Mouse (Mus musculus): ENCODE results near the gene 1700010B08Rik. TPM values are rescaled to one million over a fixed set of nuclear protein-coding genes. Genes with fewer than 3 reads are reported as not detected.
"Not testable (repeated sequence)": the region's sequence is repeated elsewhere in the genome, so short reads cannot be mapped to it uniquely, and the experiment has no call there.

1700010B08Rik gene
- not detected in 2 replicates for polyA plus RNA-seq (2015; fragmentation: Nextera tagmentation; extraction: Ambion mirVana)

DNA sequence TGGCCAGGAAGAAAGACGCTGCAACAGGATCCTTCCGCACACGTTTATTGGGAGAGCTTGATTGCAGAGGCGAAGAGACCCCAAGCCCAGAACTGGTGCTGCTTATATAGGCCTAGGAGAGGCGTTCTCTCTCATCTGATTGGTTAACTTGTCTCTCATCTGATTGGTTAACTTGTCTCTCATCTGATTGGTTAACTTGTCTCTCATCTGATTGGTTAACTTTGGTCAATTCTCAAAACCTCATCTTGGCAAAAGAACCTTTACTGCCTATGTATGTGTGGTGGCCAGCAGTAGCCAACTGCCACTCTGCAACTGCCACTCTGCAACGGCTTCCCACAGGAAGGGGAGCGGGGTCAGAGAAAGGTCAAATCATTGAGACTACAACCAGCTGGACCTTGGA, at the start of gene 1700010B08Rik:
1700010B08Rik (plus strand) TSS at position 301 of the 400 bp plus-strand sequence.
- WGBS: 82% methylated on average over 6 of the region's 7 CpGs
- ATAC-seq (ENCODE audit: insufficient number of reproducible peaks, low FRiP score, low TSS enrichment, low read depth); H3K4me2 ChIP-seq (replicated peaks): not testable (repeated sequence)

DNA sequence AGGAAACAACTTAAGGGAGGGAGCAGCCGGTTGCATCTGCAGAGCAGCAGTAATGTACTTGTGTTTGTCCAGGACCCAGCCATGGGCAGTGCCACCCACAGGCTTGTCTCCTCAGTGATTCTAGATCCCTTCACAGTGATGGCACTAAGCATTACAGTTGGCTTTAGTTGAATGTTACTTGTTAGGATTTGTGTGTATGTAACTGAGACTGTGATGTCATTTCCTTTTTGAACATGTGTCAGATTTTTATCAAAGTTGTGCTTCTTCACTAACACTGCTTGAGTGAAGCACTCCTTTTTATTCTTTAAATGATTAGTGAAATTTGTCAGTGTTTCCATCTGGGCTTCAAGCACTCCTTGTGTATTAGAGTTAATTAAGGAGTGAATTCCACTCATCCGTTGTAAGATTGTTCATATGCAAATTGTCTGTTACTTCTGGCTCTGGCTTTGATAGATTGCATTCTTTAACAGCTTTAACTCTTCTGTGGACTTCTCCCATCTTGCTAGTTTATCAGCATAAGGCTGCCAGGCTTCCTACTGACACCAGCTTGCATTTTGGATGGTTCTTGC, 46.8 kb upstream of the 1700010B08Rik start:
- Histone ChIP-seq H3K9me3 (replicated peaks) (no peaks in the 10 kb centered on the region), H3K4me3 (replicated peaks) (no peak overlapping the region), H3K9ac (no peak overlapping the region), H3K27me3 (no peaks in the 10 kb centered on the region), H3K36me3 (0 out of 2 replicates have a peak, but pooled peaks cover 10% of the 10 kb centered on the region), H3K4me2 (replicated peaks) (no peak overlapping the region), H3K27ac (replicated peaks) (no peak overlapping the region), H3K4me1 (0 out of 2 replicates have a peak, but pooled peaks cover 13% of the 10 kb centered on the region)
- ATAC-seq (ENCODE audit: insufficient number of reproducible peaks, low FRiP score, low TSS enrichment, low read depth): no peak
- WGBS: 73% methylated on average over 2 of the region's 2 CpGs

More for the DNA sequence above, at the start of gene 1700010B08Rik:
- H3K4me3 ChIP-seq (replicated peaks); H3K9ac ChIP-seq; H3K27me3 ChIP-seq; H3K4me1 ChIP-seq; H3K9me3 ChIP-seq (replicated peaks); H3K36me3 ChIP-seq; H3K27ac ChIP-seq (replicated peaks): not testable (repeated sequence)

DNA sequence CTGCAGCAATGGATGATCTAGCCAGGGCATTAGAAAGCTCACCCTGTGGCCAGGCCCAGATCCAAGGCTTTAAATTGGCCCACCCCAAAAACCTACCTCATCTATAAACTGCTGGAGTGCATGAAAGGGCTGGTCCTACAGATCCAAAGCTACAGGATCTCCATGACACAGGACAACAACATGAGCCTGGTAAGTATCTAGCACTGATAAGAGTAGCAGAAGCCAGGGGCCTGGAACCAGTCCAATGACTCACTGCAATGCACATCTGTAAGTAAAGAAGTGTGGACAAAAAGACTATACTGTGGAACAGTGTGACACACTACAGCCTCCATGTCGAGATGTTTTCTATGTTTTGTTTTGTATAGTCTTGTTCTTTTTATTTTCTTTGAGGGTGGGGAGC, 45.7 kb upstream of the 1700010B08Rik start:
- H3K9me3 ChIP-seq (replicated peaks): no peaks in the 10 kb centered on the region
- H3K4me1 ChIP-seq: 0 out of 2 replicates have a peak, but pooled peaks cover 14% of the 10 kb centered on the region
- no peaks in the 10 kb centered on the region for H3K27me3 ChIP-seq
- H3K4me2 ChIP-seq (replicated peaks): no peak overlapping the region
- WGBS: 80% methylated on average over 1 of the region's 1 CpGs
- 0 out of 2 replicates have a peak, but pooled peaks cover 10% of the 10 kb centered on the region for H3K36me3 ChIP-seq
- no peak overlapping the region for H3K9ac ChIP-seq
- ATAC-seq (ENCODE audit: insufficient number of reproducible peaks, low FRiP score, low TSS enrichment, low read depth): no peak
- no peak overlapping the region for H3K27ac ChIP-seq (replicated peaks)
- H3K4me3 ChIP-seq (replicated peaks): no peak overlapping the region

DNA sequence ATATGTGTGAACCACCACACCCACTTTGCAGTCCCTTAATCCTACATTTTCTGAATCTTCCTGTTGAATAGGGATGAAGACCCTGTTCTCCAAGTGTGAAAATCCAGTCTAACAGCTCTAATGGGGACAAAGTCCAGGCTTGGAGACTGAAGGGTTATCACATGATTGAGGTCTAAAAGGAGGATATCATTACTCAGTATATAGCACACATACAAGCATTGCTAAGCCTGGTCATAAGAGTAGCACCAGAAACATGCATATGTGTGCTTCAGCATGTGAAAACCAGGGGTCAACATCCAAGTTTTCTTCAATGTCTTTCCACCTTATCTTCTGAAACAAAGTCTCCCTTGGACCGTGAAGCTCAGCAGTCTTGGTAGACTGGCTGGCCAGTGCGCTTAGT, 40.6 kb upstream of the 1700010B08Rik start:
- WGBS: 88% methylated on average over 2 of the region's 2 CpGs
- Histone ChIP-seq H3K27ac (replicated peaks) (no peak overlapping the region), H3K4me1 (0 out of 2 replicates have a peak, but pooled peaks cover 11% of the 10 kb centered on the region), H3K36me3 (peaks cover 10% of the 10 kb centered on the region), H3K9me3 (replicated peaks) (no peaks in the 10 kb centered on the region), H3K9ac (no peak overlapping the region), H3K4me2 (replicated peaks) (no peak overlapping the region), H3K27me3 (no peaks in the 10 kb centered on the region), H3K4me3 (replicated peaks) (no peak overlapping the region)
- ATAC-seq (ENCODE audit: insufficient number of reproducible peaks, low FRiP score, low TSS enrichment, low read depth): no peak

DNA sequence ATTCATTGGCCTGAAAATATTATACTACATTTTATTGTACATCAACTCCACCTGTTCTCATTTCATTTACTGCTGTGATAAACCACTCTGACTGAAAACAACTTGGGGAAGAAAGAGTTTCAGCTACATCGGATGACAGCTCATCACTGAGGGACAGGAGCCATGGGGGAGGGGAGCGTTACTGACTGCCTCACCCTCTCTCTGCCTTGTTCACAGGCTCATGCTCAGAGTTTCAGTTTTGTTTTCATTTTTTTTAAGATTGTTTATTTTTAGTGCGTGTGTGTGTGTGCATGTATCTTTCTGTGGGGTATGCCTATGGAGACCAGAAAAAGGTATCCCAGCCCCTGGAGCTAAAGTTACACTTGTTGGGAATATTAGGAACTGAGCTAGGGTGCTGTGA, 40.0 kb upstream of the 1700010B08Rik start:
- Histone ChIP-seq H3K36me3 (peaks cover 8% of the 10 kb centered on the region), H3K9ac (no peak overlapping the region), H3K4me3 (replicated peaks) (no peak overlapping the region), H3K4me2 (replicated peaks) (no peak overlapping the region), H3K9me3 (replicated peaks) (no peaks in the 10 kb centered on the region), H3K27ac (replicated peaks) (no peak overlapping the region), H3K4me1 (0 out of 2 replicates have a peak, but pooled peaks cover 11% of the 10 kb centered on the region), H3K27me3 (no peaks in the 10 kb centered on the region)
- 64% methylated on average over 3 of the region's 3 CpGs for WGBS
- ATAC-seq (ENCODE audit: insufficient number of reproducible peaks, low FRiP score, low TSS enrichment, low read depth): no peak

DNA sequence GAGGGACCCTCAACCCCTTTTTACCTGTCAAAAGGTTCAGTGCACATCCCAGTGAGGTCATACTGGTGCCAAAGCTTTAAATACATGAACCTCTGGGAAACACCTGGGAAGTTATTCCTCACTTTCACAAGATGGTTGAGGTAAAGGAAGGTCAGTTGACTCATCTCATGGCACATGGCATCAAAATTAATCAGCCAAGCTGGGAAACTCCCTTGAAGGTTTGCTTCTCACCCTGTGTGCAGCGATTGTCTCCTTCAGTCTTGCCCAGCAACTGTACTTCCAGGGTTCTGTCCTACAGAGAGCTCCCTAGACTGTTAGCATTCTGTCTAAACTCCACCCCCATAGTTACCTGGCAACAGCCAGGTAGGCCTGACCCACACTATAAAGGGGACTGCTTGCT, 39.1 kb upstream of the 1700010B08Rik start:
- no peaks in the 10 kb centered on the region for H3K27me3 ChIP-seq
- no peak overlapping the region for H3K4me2 ChIP-seq (replicated peaks)
- no peak overlapping the region for H3K4me3 ChIP-seq (replicated peaks)
- peaks cover 10% of the 10 kb centered on the region for H3K36me3 ChIP-seq
- H3K4me1 ChIP-seq: 0 out of 2 replicates have a peak, but pooled peaks cover 11% of the 10 kb centered on the region
- no peak overlapping the region for H3K27ac ChIP-seq (replicated peaks)
- ATAC-seq (ENCODE audit: insufficient number of reproducible peaks, low FRiP score, low TSS enrichment, low read depth): no peak
- H3K9me3 ChIP-seq (replicated peaks): no peaks in the 10 kb centered on the region
- WGBS: 69% methylated on average over 1 of the region's 1 CpGs
- no peak overlapping the region for H3K9ac ChIP-seq

DNA sequence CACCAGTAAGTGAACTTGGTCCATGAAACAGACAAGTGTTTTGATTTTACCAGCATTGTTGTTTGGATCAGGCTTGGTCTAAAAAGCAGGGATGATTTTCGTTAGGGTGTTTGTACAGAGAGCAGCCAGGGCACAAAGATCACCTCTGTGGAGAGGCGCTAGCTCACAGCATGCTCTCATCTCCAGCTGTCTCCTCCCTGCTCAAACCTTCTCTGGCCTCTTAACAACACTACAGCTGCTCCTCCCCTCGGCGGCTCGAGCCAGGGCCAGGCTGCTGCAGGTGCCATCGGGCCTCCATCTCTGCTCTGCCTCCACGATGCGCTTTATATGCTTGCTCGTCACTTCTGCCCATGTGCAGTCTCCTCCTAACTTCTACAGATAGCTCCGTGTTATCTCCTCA, 36.4 kb upstream of the 1700010B08Rik start:
- Histone ChIP-seq H3K27me3 (no peaks in the 10 kb centered on the region), H3K4me1 (peaks cover 6% of the 10 kb centered on the region; the same call in 1 of the 2 replicates), H3K27ac (replicated peaks) (no peak overlapping the region), H3K4me3 (replicated peaks) (no peak overlapping the region), H3K9me3 (replicated peaks) (no peaks in the 10 kb centered on the region), H3K4me2 (replicated peaks) (no peak overlapping the region), H3K9ac (no peak overlapping the region), H3K36me3 (peaks cover 10% of the 10 kb centered on the region)
- no peak for ATAC-seq (ENCODE audit: insufficient number of reproducible peaks, low FRiP score, low TSS enrichment, low read depth)
- WGBS: 81% methylated on average over 10 of the region's 10 CpGs

DNA sequence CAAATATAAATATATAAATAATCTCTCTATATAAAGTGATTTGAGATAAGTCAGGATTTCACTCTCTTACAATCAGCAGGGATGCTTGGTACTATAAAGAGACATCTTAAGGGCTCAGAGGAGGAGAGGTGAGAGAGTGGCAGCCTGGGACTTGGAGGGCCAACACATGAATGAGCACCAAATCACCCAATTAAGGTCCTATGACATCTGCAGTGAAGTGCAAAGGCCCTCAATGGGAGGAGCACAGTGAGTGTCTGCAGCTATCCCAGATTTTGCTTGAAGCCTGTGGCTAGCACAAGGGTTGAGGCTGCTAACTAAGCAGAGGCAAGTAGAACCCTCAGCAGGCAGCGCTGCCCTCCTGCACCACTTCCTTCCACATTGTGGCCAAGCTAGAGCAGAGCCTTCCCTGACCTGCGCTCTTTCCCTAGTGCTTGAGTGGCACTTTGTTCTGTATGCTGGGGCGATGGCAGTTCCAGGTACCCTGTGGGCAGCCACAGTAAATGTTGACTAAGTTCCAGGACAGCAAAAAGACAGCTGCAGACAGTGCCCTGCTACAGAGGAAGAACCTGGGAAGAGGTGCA, 33.3 kb upstream of the 1700010B08Rik start:
- H3K4me2 ChIP-seq (replicated peaks): no peak overlapping the region
- peaks cover 22% of the 10 kb centered on the region for H3K36me3 ChIP-seq
- no peaks in the 10 kb centered on the region for H3K9me3 ChIP-seq (replicated peaks)
- no peaks in the 10 kb centered on the region for H3K27me3 ChIP-seq
- 89% methylated on average over 3 of the region's 3 CpGs for WGBS
- peaks cover 6% of the 10 kb centered on the region; the same call in 1 of the 2 replicates for H3K4me1 ChIP-seq
- no peak overlapping the region for H3K4me3 ChIP-seq (replicated peaks)
- H3K27ac ChIP-seq (replicated peaks): no peak overlapping the region
- ATAC-seq (ENCODE audit: insufficient number of reproducible peaks, low FRiP score, low TSS enrichment, low read depth): no peak
- no peak overlapping the region for H3K9ac ChIP-seq

DNA sequence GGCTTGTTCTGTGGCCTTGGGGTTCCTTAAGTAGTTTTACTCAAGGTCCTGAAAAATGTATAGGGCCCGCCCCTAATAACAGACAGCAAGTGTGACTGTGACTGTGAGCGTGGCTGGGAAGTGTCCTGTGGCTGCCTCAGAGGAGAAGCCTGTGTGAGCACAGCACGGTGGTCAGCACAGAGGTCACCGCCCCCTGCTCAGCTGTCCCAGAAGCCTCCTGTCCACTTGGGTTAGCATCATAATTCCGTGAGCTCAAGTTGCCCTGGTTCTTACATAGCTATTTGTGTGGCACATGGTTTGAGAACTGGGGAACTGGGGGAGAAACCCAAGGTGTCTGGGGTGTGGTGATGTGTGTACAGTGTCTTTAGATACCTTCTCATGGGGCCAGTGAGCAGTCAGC, 31.9 kb upstream of the 1700010B08Rik start:
- H3K36me3 ChIP-seq: peaks cover 31% of the 10 kb centered on the region
- peaks cover 6% of the 10 kb centered on the region; the same call in 1 of the 2 replicates for H3K4me1 ChIP-seq
- H3K4me3 ChIP-seq (replicated peaks): no peak overlapping the region
- 79% methylated on average over 5 of the region's 5 CpGs for WGBS
- H3K27me3 ChIP-seq: no peaks in the 10 kb centered on the region
- H3K27ac ChIP-seq (replicated peaks): no peak overlapping the region
- no peak overlapping the region for H3K4me2 ChIP-seq (replicated peaks)
- H3K9me3 ChIP-seq (replicated peaks): no peaks in the 10 kb centered on the region
- ATAC-seq (ENCODE audit: insufficient number of reproducible peaks, low FRiP score, low TSS enrichment, low read depth): no peak
- H3K9ac ChIP-seq: no peak overlapping the region

DNA sequence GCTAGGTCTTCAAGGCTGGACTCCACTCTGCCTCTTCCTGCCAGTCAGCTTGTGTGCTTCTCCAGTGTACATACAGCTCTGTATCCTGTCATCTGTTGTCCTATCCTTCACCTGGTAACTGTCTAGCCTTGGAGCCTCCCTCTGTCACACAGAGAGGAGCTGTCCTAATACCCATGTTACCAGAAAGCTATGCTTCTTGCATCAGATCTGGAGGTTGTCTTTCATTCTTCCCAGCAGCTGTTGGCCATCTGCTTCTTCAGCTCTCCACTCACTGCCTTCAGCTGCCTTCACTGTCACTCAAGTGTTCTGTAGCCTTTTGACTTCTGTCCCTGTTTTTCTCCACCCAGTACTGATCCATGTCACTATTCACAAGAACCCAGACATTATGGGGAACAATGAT, 29.4 kb upstream of the 1700010B08Rik start:
- ATAC-seq (ENCODE audit: insufficient number of reproducible peaks, low FRiP score, low TSS enrichment, low read depth): no peak
- H3K4me3 ChIP-seq (replicated peaks): no peak overlapping the region
- no peaks in the 10 kb centered on the region for H3K9me3 ChIP-seq (replicated peaks)
- no peak overlapping the region for H3K4me2 ChIP-seq (replicated peaks)
- H3K36me3 ChIP-seq: peaks cover 31% of the 10 kb centered on the region
- H3K9ac ChIP-seq: no peak overlapping the region
- no peaks in the 10 kb centered on the region for H3K27me3 ChIP-seq
- peaks cover 6% of the 10 kb centered on the region; the same call in 1 of the 2 replicates for H3K4me1 ChIP-seq
- H3K27ac ChIP-seq (replicated peaks): no peak overlapping the region

DNA sequence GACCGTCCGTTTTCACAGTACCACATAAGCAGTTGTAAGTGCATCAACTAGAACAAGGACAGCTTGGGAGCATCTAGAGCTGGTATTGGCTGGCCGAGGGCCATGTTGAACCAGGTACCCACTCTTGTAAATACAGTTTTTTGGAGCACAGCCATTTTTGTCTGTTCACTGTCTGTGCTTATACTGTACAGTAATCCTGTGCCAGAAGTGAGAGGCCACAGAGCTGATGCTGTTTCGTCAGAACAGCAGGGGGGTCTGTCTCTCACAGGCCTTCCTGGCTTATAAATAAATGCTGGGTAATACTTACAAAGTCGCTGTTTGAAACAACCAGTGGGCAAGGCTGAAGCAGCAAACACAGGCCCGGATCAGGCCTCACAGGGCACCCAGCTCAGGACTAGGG, 27.5 kb upstream of the 1700010B08Rik start:
- Histone ChIP-seq H3K36me3 (peaks cover 47% of the 10 kb centered on the region), H3K9ac (no peak overlapping the region), H3K4me1 (no peaks in the 10 kb centered on the region), H3K4me3 (replicated peaks) (no peak overlapping the region), H3K27me3 (no peaks in the 10 kb centered on the region), H3K27ac (replicated peaks) (no peak overlapping the region), H3K4me2 (replicated peaks) (no peak overlapping the region), H3K9me3 (replicated peaks) (no peaks in the 10 kb centered on the region)
- 86% methylated on average over 6 of the region's 6 CpGs for WGBS
- no peak for ATAC-seq (ENCODE audit: insufficient number of reproducible peaks, low FRiP score, low TSS enrichment, low read depth)

DNA sequence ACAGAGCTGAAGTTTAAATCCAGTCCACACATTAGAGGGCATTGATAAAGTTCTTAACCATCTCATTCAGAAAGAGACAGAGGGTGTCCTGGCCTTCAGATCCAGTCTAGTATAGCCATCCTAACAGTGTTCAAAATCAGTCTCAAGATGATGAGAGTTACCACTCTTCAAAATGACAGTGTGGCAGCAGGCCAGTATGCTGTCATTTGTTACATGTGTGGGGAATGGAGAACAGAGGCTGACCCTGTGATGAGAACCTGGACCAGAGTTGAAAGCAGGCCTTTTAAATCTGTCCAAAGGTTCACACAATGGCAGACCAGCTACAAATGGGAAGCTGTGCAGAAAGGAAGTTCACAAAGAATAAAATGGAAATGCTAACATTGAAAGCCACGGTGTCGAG, 26.5 kb upstream of the 1700010B08Rik start:
- Histone ChIP-seq H3K27me3 (no peaks in the 10 kb centered on the region), H3K4me1 (no peaks in the 10 kb centered on the region), H3K36me3 (peaks cover 55% of the 10 kb centered on the region), H3K4me3 (replicated peaks) (no peak overlapping the region), H3K9ac (no peak overlapping the region), H3K27ac (replicated peaks) (no peak overlapping the region), H3K9me3 (replicated peaks) (no peaks in the 10 kb centered on the region), H3K4me2 (replicated peaks) (no peak overlapping the region)
- ATAC-seq (ENCODE audit: insufficient number of reproducible peaks, low FRiP score, low TSS enrichment, low read depth): no peak
- 82% methylated on average over 2 of the region's 2 CpGs for WGBS

Data from embryonic facial prominence, embryonic 15.5 days (tissue).